Mouse (Mus musculus): ENCODE measurements around the gene Pdgfd. TPM values are rescaled to one million over a fixed set of nuclear protein-coding genes. Genes with fewer than 3 reads are reported as not detected.

Gene Pdgfd
- polyA plus RNA-seq, 2 experiments = 5.7 to 10.9 TPM

DNA sequence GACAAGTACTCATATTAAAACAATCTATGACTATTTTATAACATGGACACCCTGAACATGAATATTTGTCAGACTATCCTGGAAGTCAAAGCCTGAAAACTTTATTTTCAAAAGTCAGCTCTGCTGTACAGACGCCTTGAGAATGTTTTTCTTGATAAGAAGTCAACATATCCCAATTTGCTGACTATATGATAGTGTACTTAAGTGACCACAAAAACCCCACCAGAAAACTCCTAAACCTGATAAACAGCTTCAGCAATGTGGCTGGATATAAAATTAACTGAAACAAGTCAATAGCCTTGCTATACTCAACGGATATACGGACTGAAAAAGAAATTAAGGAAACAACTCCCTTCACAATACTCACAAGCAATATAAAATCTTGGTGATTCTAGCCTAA, 137.5 kb downstream of the Pdgfd start:
- no peak overlapping the region for H3K4me2 ChIP-seq (replicated peaks; ENCODE audit: low read depth, low read length, severe bottlenecking)
- no peaks in the 10 kb centered on the region for H3K36me3 ChIP-seq (ENCODE audit: control insufficient read depth, insufficient read depth, low read length)
- TF ChIP-seq POLR2A (IDR thresholded peaks at IDR 0.05; ENCODE audit: borderline replicate concordance, extremely low read depth, insufficient read depth, insufficient read length) = no peak
- no peaks in the 10 kb centered on the region for H3K4me1 ChIP-seq (ENCODE audit: control insufficient read depth, insufficient read depth, low read length)
- H3K9ac ChIP-seq (ENCODE audit: low read depth, low read length, severe bottlenecking) = no peak overlapping the region
- H3K9me3 ChIP-seq (ENCODE audit: control insufficient read depth, low read length) = no peaks in the 10 kb centered on the region
- WGBS = 92% methylated on average over 3 of the region's 3 CpGs
- no peak for ATAC-seq (ENCODE audit: low FRiP score, low read depth)
- H3K27ac ChIP-seq (replicated peaks; ENCODE audit: low read depth, low read length) = no peak overlapping the region
- DNase-seq (ENCODE audit: low spot score) = no peak
- H3K4me3 ChIP-seq (replicated peaks; ENCODE audit: low read length) = no peak overlapping the region
- H3K27me3 ChIP-seq (ENCODE audit: control insufficient read depth, insufficient read depth, low read length) = no peaks in the 10 kb centered on the region

- no peak overlapping the region for H3K4me3 ChIP-seq (replicated peaks; ENCODE audit: low read length)
- TF ChIP-seq POLR2A (IDR thresholded peaks at IDR 0.05; ENCODE audit: borderline replicate concordance, extremely low read depth, insufficient read depth, insufficient read length) = no peak
- H3K27me3 ChIP-seq (ENCODE audit: control insufficient read depth, insufficient read depth, low read length) = no peaks in the 10 kb centered on the region
- H3K4me2 ChIP-seq (replicated peaks; ENCODE audit: low read depth, low read length, severe bottlenecking) = no peak overlapping the region
- ATAC-seq (ENCODE audit: low FRiP score, low read depth) (0 out of 2 replicates have a peak, but pooled peaks have one; percentile 50), DNase-seq (ENCODE audit: low spot score) (peak; percentile 9)
- no peaks in the 10 kb centered on the region for H3K4me1 ChIP-seq (ENCODE audit: control insufficient read depth, insufficient read depth, low read length)
- H3K36me3 ChIP-seq (ENCODE audit: control insufficient read depth, insufficient read depth, low read length) = no peaks in the 10 kb centered on the region
- no peak overlapping the region for H3K27ac ChIP-seq (replicated peaks; ENCODE audit: low read depth, low read length)
- WGBS = 50% methylated on average over 1 of the region's 1 CpGs
- H3K9ac ChIP-seq (ENCODE audit: low read depth, low read length, severe bottlenecking) = no peak overlapping the region
- H3K9me3 ChIP-seq (ENCODE audit: control insufficient read depth, low read length) = no peaks in the 10 kb centered on the region
Observed at GRCm38 (mm10) chr9:6317114-6317513, 148.7 kb downstream of the Pdgfd start.

DNA sequence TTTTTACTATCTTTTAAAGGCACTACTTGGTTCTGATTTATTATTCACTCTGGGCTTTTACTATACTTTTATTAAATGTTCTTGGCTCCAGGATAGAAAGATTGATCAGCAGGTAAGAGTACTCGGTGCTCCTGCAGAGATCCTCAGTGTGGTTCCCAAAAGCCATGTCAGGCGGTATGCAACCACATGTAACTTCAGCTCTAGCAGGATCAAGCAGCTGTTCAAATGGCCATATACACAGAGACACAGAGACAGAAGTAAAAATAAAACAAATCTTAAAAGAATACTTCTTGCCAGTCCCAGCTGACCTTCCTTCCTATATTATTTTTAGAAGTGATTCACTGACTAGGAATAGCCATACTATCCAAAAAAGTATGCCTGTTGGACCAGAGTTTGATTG, 157.0 kb downstream of the Pdgfd start:
- Histone ChIP-seq H3K4me3 (replicated peaks; ENCODE audit: low read length) (no peak overlapping the region), H3K4me1 (ENCODE audit: control insufficient read depth, insufficient read depth, low read length) (no peaks in the 10 kb centered on the region), H3K27me3 (ENCODE audit: control insufficient read depth, insufficient read depth, low read length) (no peaks in the 10 kb centered on the region), H3K9ac (ENCODE audit: low read depth, low read length, severe bottlenecking) (no peak overlapping the region), H3K9me3 (ENCODE audit: control insufficient read depth, low read length) (no peaks in the 10 kb centered on the region), H3K4me2 (replicated peaks; ENCODE audit: low read depth, low read length, severe bottlenecking) (no peak overlapping the region), H3K27ac (replicated peaks; ENCODE audit: low read depth, low read length) (no peak overlapping the region), H3K36me3 (ENCODE audit: control insufficient read depth, insufficient read depth, low read length) (no peaks in the 10 kb centered on the region)
- no peak for TF ChIP-seq POLR2A (IDR thresholded peaks at IDR 0.05; ENCODE audit: borderline replicate concordance, extremely low read depth, insufficient read depth, insufficient read length)
- no peak for ATAC-seq (ENCODE audit: low FRiP score, low read depth)
- 73% methylated on average over 2 of the region's 2 CpGs for WGBS
- no peak for DNase-seq (ENCODE audit: low spot score)

DNA sequence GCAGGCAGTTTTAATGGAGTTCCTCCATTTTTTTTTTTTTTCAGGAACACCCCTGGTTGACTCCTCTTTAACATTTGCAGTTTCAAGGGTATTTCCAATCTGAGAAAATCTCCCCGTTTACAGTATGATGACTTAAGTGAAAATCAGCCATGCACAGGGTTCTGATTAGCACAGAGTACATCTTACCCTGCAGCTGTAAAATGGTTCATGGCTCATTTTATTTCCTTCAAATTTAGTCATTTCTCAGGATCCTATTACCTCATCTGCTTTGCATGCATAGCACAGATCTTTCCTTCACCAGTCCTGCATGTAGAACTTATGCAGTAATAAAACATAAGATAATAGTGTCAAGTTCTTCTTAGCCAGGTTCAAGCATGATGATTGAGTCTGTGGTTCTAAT, 165.1 kb downstream of the Pdgfd start:
- 33% methylated on average over 1 of the region's 1 CpGs for WGBS
- H3K4me2 ChIP-seq (replicated peaks; ENCODE audit: low read depth, low read length, severe bottlenecking) = no peak overlapping the region
- H3K9me3 ChIP-seq (ENCODE audit: control insufficient read depth, low read length) = no peaks in the 10 kb centered on the region
- no peak for DNase-seq (ENCODE audit: low spot score)
- H3K27ac ChIP-seq (replicated peaks; ENCODE audit: low read depth, low read length) = no peak overlapping the region
- H3K4me1 ChIP-seq (ENCODE audit: control insufficient read depth, insufficient read depth, low read length) = peaks cover 3% of the 10 kb centered on the region; the same call in 1 of the 2 replicates
- no peaks in the 10 kb centered on the region for H3K36me3 ChIP-seq (ENCODE audit: control insufficient read depth, insufficient read depth, low read length)
- no peak overlapping the region for H3K9ac ChIP-seq (ENCODE audit: low read depth, low read length, severe bottlenecking)
- no peak overlapping the region for H3K4me3 ChIP-seq (replicated peaks; ENCODE audit: low read length)
- TF ChIP-seq POLR2A (IDR thresholded peaks at IDR 0.05; ENCODE audit: borderline replicate concordance, extremely low read depth, insufficient read depth, insufficient read length) = no peak
- ATAC-seq (ENCODE audit: low FRiP score, low read depth) = no peak
- H3K27me3 ChIP-seq (ENCODE audit: control insufficient read depth, insufficient read depth, low read length) = no peaks in the 10 kb centered on the region

- no peak for ATAC-seq (ENCODE audit: low FRiP score, low read depth)
- 41% methylated on average over 2 of the region's 2 CpGs for WGBS
- Histone ChIP-seq H3K36me3 (ENCODE audit: control insufficient read depth, insufficient read depth, low read length) (no peaks in the 10 kb centered on the region), H3K27me3 (ENCODE audit: control insufficient read depth, insufficient read depth, low read length) (no peaks in the 10 kb centered on the region), H3K9ac (ENCODE audit: low read depth, low read length, severe bottlenecking) (no peak overlapping the region), H3K4me3 (replicated peaks; ENCODE audit: low read length) (no peak overlapping the region), H3K9me3 (ENCODE audit: control insufficient read depth, low read length) (no peaks in the 10 kb centered on the region), H3K27ac (replicated peaks; ENCODE audit: low read depth, low read length) (no peak overlapping the region), H3K4me1 (ENCODE audit: control insufficient read depth, insufficient read depth, low read length) (peaks cover 3% of the 10 kb centered on the region; the same call in 1 of the 2 replicates), H3K4me2 (replicated peaks; ENCODE audit: low read depth, low read length, severe bottlenecking) (no peak overlapping the region)
- no peak for TF ChIP-seq POLR2A (IDR thresholded peaks at IDR 0.05; ENCODE audit: borderline replicate concordance, extremely low read depth, insufficient read depth, insufficient read length)
- DNase-seq (ENCODE audit: low spot score) = no peak
Observed at GRCm38 (mm10) chr9:6336236-6336635, 167.9 kb downstream of the Pdgfd start.

DNA sequence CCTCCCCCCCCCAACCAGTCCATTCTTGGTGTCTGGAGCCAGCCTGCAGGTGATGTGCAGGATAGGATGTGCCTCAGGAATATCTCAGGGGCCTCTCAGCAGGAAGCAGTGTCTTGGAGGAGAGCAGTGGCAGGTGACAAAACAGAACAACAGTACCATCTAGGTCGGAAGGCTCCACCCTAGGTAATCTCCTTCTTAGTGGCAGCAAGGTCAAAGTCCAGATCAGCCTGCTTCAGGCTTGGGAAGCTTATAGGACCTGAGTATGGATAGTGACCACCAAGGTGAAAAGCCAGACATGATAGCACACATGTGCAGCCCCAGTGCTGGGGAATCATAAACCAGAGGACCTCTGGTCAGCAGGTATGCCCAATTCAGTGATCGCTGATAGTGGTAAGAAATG, 169.5 kb downstream of the Pdgfd start:
- no peak for TF ChIP-seq POLR2A (IDR thresholded peaks at IDR 0.05; ENCODE audit: borderline replicate concordance, extremely low read depth, insufficient read depth, insufficient read length)
- ATAC-seq (ENCODE audit: low FRiP score, low read depth) (no peak), DNase-seq (ENCODE audit: low spot score) (no peak)
- Histone ChIP-seq H3K36me3 (ENCODE audit: control insufficient read depth, insufficient read depth, low read length) (no peaks in the 10 kb centered on the region), H3K4me3 (replicated peaks; ENCODE audit: low read length) (no peak overlapping the region), H3K27ac (replicated peaks; ENCODE audit: low read depth, low read length) (no peak overlapping the region), H3K9me3 (ENCODE audit: control insufficient read depth, low read length) (no peaks in the 10 kb centered on the region), H3K27me3 (ENCODE audit: control insufficient read depth, insufficient read depth, low read length) (no peaks in the 10 kb centered on the region), H3K9ac (ENCODE audit: low read depth, low read length, severe bottlenecking) (no peak overlapping the region), H3K4me2 (replicated peaks; ENCODE audit: low read depth, low read length, severe bottlenecking) (no peak overlapping the region), H3K4me1 (ENCODE audit: control insufficient read depth, insufficient read depth, low read length) (peaks cover 3% of the 10 kb centered on the region; the same call in 1 of the 2 replicates)
- 78% methylated on average over 2 of the region's 2 CpGs for WGBS

All from limb, embryonic 14.5 days (tissue).